Mouse (Mus musculus) heart, embryonic 16.5 days (tissue): ENCODE results near the gene Neurl1a. TPM values are rescaled to one million over a fixed set of nuclear protein-coding genes. Genes with fewer than 3 reads are reported as not detected.

Experiments used
- ATAC-seq: fragments of 200-750 bp; cut with Nextera tagmentation; replicated peaks from 2 replicates; pipeline ENCODE4 v1.8.0; 2017; ENCODE audit warnings: moderate number of reproducible peaks; ENCODE audit not compliant: insufficient read depth, low FRiP score; ENCODE audit errors: extremely low read depth
- H3K27ac ChIP-seq: fragments of 300-500 bp; sonication (generic); 2 replicates; pipeline ENCODE4 v1.5.1; 2014; ENCODE audit warnings: mild to moderate bottlenecking, low read length, control low read depth, moderate library complexity
- H3K27me3 ChIP-seq: fragments of 300-500 bp; sonication (generic); 2 replicates; pipeline ENCODE4 v1.6.1; 2014; ENCODE audit warnings: low read length, mixed read lengths; ENCODE audit not compliant: control insufficient read depth, insufficient read depth
- H3K36me3 ChIP-seq: fragments of 300-500 bp; sonication (generic); 2 replicates; pipeline ENCODE4 v1.6.1; 2014; ENCODE audit not compliant: control insufficient read depth, insufficient read depth
- H3K4me1 ChIP-seq: fragments of 300-500 bp; sonication (generic); 2 replicates; pipeline ENCODE4 v1.6.1; 2014; ENCODE audit warnings: low read length, mixed read lengths; ENCODE audit not compliant: control insufficient read depth, insufficient read depth
- H3K4me2 ChIP-seq: fragments of 300-500 bp; sonication (generic); 2 replicates; pipeline ENCODE4 v1.6.1; 2014; ENCODE audit warnings: low read depth, mild to moderate bottlenecking, control low read depth, low read length
- H3K4me3 ChIP-seq: fragments of 300-500 bp; sonication (generic); 2 replicates; pipeline ENCODE4 v1.5.1; 2014; ENCODE audit warnings: mild to moderate bottlenecking, control low read depth, low read length
- H3K9ac ChIP-seq: fragments of 300-500 bp; sonication (generic); 2 replicates; pipeline ENCODE4 v1.6.1; 2014; ENCODE audit warnings: low read length, control low read depth
- H3K9me3 ChIP-seq: fragments of 300-500 bp; sonication (generic); replicated peaks from 2 replicates; pipeline ENCODE4 v1.6.1; 2016; ENCODE audit warnings: low read length; ENCODE audit not compliant: control insufficient read depth
- WGBS: fragments of 180-500 bp; shearing (Covaris S2); extraction: QIAGEN DNeasy Blood & Tissue Kit; methylation state at CpG from one replicate; pipeline ENCODE4 v1.1.7; 2014; 5-methylcytosine and 5-hydroxymethylcytosine counted together
- polyA plus RNA-seq: library from polyadenylated mRNA; unstranded; fragments of >200 nt; fragmentation: Nextera tagmentation; extraction: Ambion mirVana; gene quantifications from 2 replicates; pipeline ENCODE4 v1.2.1, GENCODE M21; 2015

The Neurl1a gene
- polyA plus RNA-seq, 1 experiment from 2014 or later = 1.4 TPM

GRCm38 (mm10) chr19:47276730-47277129, 98.1 kb downstream of the Neurl1a start:
- Histone ChIP-seq H3K27ac (peak overlapping the region; percentile 41), H3K9me3 (no peaks in the 10 kb centered on the region), H3K4me3 (no peak overlapping the region), H3K4me2 (no peak overlapping the region), H3K4me1 (peaks cover 30% of the 10 kb centered on the region), H3K27me3 (no peaks in the 10 kb centered on the region), H3K36me3 (peaks cover 39% of the 10 kb centered on the region), H3K9ac (no peak overlapping the region)
- 66% methylated on average over 6 of the region's 6 CpGs for WGBS
- ATAC-seq = no peak

- no peak overlapping the region for H3K4me3 ChIP-seq
- no peaks in the 10 kb centered on the region for H3K9me3 ChIP-seq
- H3K27me3 ChIP-seq = no peaks in the 10 kb centered on the region
- WGBS = 22% methylated on average over 4 of the region's 4 CpGs
- H3K4me2 ChIP-seq = peak overlapping the region; percentile 32; the same call in 1 of the 2 replicates
- peak overlapping the region; percentile 41; the same call in 1 of the 2 replicates for H3K9ac ChIP-seq
- ATAC-seq = peak; percentile 38; the same call in 1 of the 2 replicates
- peaks cover 37% of the 10 kb centered on the region for H3K4me1 ChIP-seq
- peak overlapping the region; percentile 91 for H3K27ac ChIP-seq
- peaks cover 25% of the 10 kb centered on the region for H3K36me3 ChIP-seq
Measured at GRCm38 (mm10) chr19:47279372-47279771, 100.8 kb downstream of the Neurl1a start.

- Histone ChIP-seq H3K4me1 (peaks cover 37% of the 10 kb centered on the region), H3K4me3 (no peak overlapping the region), H3K9me3 (no peaks in the 10 kb centered on the region), H3K27ac (peak overlapping the region; percentile 91), H3K4me2 (peak overlapping the region; percentile 32; the same call in 1 of the 2 replicates), H3K36me3 (peaks cover 28% of the 10 kb centered on the region), H3K27me3 (no peaks in the 10 kb centered on the region), H3K9ac (peak overlapping the region; percentile 51)
- WGBS = 30% methylated on average over 15 of the region's 15 CpGs
- peak; percentile 82 for ATAC-seq
Measured at GRCm38 (mm10) chr19:47279788-47280532, 101.3 kb downstream of the Neurl1a start.

GRCm38 (mm10) chr19:47280894-47281293, 102.3 kb downstream of the Neurl1a start:
- Histone ChIP-seq H3K4me2 (no peak overlapping the region), H3K9ac (peak overlapping the region; percentile 7; the same call in 1 of the 2 replicates), H3K9me3 (no peaks in the 10 kb centered on the region), H3K4me1 (peaks cover 37% of the 10 kb centered on the region), H3K27me3 (no peaks in the 10 kb centered on the region), H3K36me3 (peaks cover 32% of the 10 kb centered on the region), H3K4me3 (no peak overlapping the region), H3K27ac (peak overlapping the region; percentile 91)
- 44% methylated on average over 9 of the region's 9 CpGs for WGBS
- ATAC-seq = no peak

GRCm38 (mm10) chr19:47282050-47282454, 103.4 kb downstream of the Neurl1a start:
- Histone ChIP-seq H3K27ac (peak overlapping the region; percentile 10; the same call in 1 of the 2 replicates), H3K9ac (no peak overlapping the region), H3K27me3 (no peaks in the 10 kb centered on the region), H3K9me3 (no peaks in the 10 kb centered on the region), H3K4me3 (no peak overlapping the region), H3K4me2 (no peak overlapping the region), H3K4me1 (peaks cover 37% of the 10 kb centered on the region), H3K36me3 (peaks cover 28% of the 10 kb centered on the region)
- peak; percentile 10; the same call in 1 of the 2 replicates for ATAC-seq
- 72% methylated on average over 6 of the region's 6 CpGs for WGBS

- Histone ChIP-seq H3K4me1 (peaks cover 37% of the 10 kb centered on the region), H3K27ac (no peak overlapping the region)
Measured at GRCm38 (mm10) chr19:47282688-47283215, 104.1 kb downstream of the Neurl1a start.

GRCm38 (mm10) chr19:47285581-47285980, 107.0 kb downstream of the Neurl1a start:
- no peak for ATAC-seq
- WGBS = 87% methylated on average over 6 of the region's 6 CpGs
- no peak overlapping the region for H3K4me3 ChIP-seq
- peaks cover 21% of the 10 kb centered on the region for H3K36me3 ChIP-seq
- no peaks in the 10 kb centered on the region for H3K9me3 ChIP-seq
- H3K27me3 ChIP-seq = no peaks in the 10 kb centered on the region
- no peak overlapping the region for H3K4me2 ChIP-seq
- no peak overlapping the region for H3K27ac ChIP-seq
- peaks cover 19% of the 10 kb centered on the region for H3K4me1 ChIP-seq
- H3K9ac ChIP-seq = no peak overlapping the region

More at GRCm38 (mm10) chr19:47282688-47283215, 104.1 kb downstream of the Neurl1a start:
- no peaks in the 10 kb centered on the region for H3K27me3 ChIP-seq
- H3K9me3 ChIP-seq = no peaks in the 10 kb centered on the region
- ATAC-seq = no peak
- WGBS = 95% methylated on average over 17 of the region's 17 CpGs
- peaks cover 25% of the 10 kb centered on the region for H3K36me3 ChIP-seq
- H3K4me3 ChIP-seq = no peak overlapping the region
- H3K4me2 ChIP-seq = no peak overlapping the region
- H3K9ac ChIP-seq = no peak overlapping the region

DNA sequence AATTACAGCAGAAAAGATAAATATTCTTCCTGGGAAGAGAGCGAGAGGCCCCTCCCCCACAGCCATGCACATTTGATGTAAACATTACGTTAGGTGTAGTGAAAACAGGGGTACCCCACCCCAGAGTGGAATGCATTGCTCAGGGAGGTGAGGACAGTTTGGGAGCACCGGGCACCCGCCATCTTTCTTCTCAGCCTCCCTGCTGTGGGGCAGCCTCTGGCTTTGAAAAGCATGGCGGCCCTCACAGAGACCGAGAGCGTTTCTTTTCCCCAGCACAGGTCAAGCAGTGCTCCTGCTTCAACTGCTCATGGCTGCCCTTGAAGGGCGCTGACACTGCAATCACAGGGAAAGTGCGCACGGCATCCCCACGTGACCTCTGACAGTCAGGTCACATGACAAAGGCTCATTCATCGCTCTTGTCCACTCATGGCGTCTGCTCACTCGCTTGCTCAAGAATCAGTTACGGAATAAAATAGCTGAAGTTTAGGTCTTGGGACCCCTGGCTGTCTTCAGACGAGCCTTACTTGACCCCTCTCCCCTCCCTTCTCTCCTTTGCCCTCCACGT, 108.3 kb downstream of the Neurl1a start:
- Histone ChIP-seq H3K4me2 (no peak overlapping the region), H3K9ac (no peak overlapping the region), H3K4me3 (no peak overlapping the region), H3K36me3 (peaks cover 21% of the 10 kb centered on the region), H3K27ac (no peak overlapping the region), H3K4me1 (peaks cover 14% of the 10 kb centered on the region), H3K9me3 (no peaks in the 10 kb centered on the region), H3K27me3 (no peaks in the 10 kb centered on the region)
- no peak for ATAC-seq
- WGBS = 86% methylated on average over 17 of the region's 17 CpGs
